Mouse (Mus musculus) MEL (cell line): ENCODE data around the gene Fndc3b.

Experiments
- CTCF ChIP-seq, 3 experiments: IDR thresholded peaks in 2 of 3; conservative IDR thresholded peaks in 1 of 3; 2 replicates each; pipeline ENCODE4 v1.5.1; 2011 to 2012; ENCODE audit warnings: low read length in 3 of 3, low read depth in 2 of 3, mild to moderate bottlenecking in 2 of 3, improper control_type of control experiment in 1 of 3, inconsistent platforms in 1 of 3, mixed read lengths in 1 of 3, moderate library complexity in 1 of 3; ENCODE audit not compliant: control insufficient read depth in 1 of 3, insufficient read depth in 1 of 3, poor library complexity in 1 of 3, severe bottlenecking in 1 of 3
- POLR2AphosphoS2 ChIP-seq: IDR thresholded peaks from 2 replicates; pipeline ENCODE4 v1.6.1; 2011; ENCODE audit warnings: low read length, improper control_type of control experiment
- TAL1 ChIP-seq: IDR thresholded peaks from 2 replicates; pipeline ENCODE4 v1.6.1; 2012; ENCODE audit warnings: mild to moderate bottlenecking, inconsistent platforms, low read length, moderate library complexity, mixed read lengths

DNA sequence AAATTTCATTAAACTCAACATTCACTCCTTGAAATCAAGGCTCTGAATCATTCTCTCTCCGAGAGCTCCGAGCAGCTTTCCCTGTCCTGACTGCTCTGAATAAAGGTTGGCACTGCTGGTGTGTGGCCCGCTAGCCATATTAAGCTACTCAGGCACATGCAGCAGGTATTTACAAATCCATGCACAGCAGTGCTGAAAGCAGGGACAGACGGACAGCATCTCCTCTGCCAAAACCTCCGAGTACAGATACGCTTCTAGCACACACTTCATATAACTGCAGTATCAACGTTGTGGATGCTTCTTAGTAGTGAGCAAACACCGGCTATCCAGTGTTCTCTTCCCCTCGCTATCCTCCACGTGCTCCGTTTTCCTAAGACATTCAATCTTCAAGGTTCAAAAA lies 167.0 kb downstream of the Fndc3b start:
- no peak for TF ChIP-seq TAL1
- TF ChIP-seq CTCF (IDR thresholded peaks at IDR 0.05 in 2 of 3, conservative IDR thresholded peaks at IDR 0.05 in 1 of 3; ENCODE audit: control insufficient read depth in 1 of 3, insufficient read depth in 1 of 3, low read depth in 2 of 3, low read length in 3 of 3, poor library complexity in 1 of 3, severe bottlenecking in 1 of 3): no peak
- TF ChIP-seq POLR2AphosphoS2: no peak
